Mouse (Mus musculus): Measurements from ENCODE around the gene Smbd1.

Gene Smbd1

GRCm38 (mm10) chr16:32813362-32813761 is 3.1 kb upstream of the Smbd1 start:
- no peak for DNase-seq (ENCODE audit: low read depth, low spot score)

- DNase-seq (ENCODE audit: low read depth, low spot score), result peak; percentile 86
Measured at GRCm38 (mm10) chr16:32812888-32813361, 2.6 kb upstream of the Smbd1 start.

DNA sequence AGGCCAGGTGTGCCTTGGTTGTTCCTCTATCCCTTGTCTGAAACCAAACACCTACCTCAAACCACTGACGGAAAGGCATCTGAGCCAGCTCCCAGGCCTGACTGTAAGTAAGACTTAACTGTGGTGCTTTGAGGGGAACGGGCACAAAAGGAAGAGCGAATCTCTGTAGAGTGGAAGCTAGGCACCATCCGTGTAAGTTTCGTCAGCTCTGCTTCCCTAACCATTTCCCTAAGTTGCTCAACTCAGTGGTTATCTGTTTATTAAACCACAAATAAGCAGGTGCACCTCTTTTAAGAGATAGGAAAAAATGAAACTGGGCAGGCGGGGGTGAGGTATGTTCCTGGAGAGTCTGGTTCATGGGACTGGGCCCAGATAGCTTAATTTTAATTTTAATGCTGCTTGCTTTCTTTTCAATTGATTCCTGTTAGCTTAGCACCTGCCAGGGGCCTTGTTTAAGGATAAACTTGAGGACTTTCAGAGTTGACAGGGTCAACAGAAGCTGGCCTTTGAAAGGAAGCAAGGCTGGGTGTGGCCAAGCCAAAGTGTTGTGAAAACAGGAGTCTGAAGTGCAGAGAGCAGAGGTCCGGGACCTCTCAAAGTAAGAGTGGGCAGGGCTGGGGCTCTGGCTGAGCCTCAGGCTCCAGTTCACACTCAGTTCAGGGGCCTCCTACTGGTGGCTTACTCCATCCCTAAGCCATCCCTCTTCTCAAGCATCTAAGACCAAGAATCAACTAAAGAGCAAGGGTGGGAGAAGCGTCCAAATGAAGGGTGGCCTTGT is 2.7 kb downstream of the Smbd1 start:
- DNase-seq (ENCODE audit: low read depth, low spot score), result no peak

- DNase-seq (ENCODE audit: low read depth, low spot score), result no peak
Measured at GRCm38 (mm10) chr16:32805151-32805550, 5.1 kb downstream of the Smbd1 start.

- peak; percentile 12 for DNase-seq (ENCODE audit: low read depth, low spot score)
Measured at GRCm38 (mm10) chr16:32803901-32804300, 6.4 kb downstream of the Smbd1 start.

DNA sequence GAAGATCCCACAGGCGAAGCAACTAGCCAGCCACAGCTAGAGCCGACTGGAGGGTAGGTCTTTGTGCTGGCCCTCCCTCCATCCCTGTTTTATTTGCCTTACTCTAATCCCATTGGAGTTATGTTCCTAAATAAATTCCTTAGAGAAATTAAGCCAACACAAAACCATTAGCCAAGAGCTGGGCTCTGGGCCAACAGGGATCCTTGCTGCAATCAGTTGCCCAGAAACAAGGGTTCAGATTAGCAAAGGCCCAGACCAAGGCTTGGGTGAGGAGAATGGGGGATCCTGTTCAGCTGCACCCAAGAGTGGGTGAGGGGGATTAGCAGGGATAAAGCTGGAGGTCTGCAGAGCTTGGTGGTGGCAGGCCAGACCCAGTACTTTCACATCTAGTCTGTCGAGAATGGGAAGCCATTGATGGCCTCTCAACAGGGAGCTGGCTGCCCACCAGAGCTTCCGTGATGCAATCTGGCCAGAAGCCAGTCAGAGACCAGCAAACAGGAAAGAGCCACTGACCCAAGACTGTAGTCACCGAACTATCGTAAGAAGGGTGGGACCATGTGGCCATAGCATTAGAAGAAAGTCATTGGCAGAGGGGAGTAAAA is 6.9 kb downstream of the Smbd1 start:
- DNase-seq (ENCODE audit: low read depth, low spot score), result no peak

DNA sequence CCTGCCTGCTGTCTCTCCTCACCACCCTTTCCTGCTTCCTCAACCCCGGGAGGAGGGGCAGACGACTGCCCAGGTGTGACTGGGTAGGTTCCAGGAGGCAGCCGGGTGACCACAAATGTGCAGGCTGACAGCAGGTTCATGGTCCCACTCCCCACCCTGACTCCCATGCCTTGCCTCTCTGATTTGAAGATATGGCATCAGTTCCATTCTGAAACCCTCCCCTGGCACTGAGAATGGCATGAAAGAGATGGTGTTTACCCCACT is 12.9 kb downstream of the Smbd1 start, which contains the start of gene Muc20:
TSS of gene Muc20 (minus strand) at position 10 of the 264 bp plus-strand sequence.
- no peak for DNase-seq (ENCODE audit: low read depth, low spot score)

GRCm38 (mm10) chr16:32796676-32797425 is 13.4 kb downstream of the Smbd1 start:
- DNase-seq (ENCODE audit: low read depth, low spot score), result no peak

GRCm38 (mm10) chr16:32795177-32795576 is 15.1 kb downstream of the Smbd1 start:
- no peak for DNase-seq (ENCODE audit: low read depth, low spot score)

GRCm38 (mm10) chr16:32790056-32790455 is 20.2 kb downstream of the Smbd1 start:
- no peak for DNase-seq (ENCODE audit: low read depth, low spot score)

GRCm38 (mm10) chr16:32784840-32785239 is 25.4 kb downstream of the Smbd1 start:
- DNase-seq (ENCODE audit: low read depth, low spot score), result no peak

DNA sequence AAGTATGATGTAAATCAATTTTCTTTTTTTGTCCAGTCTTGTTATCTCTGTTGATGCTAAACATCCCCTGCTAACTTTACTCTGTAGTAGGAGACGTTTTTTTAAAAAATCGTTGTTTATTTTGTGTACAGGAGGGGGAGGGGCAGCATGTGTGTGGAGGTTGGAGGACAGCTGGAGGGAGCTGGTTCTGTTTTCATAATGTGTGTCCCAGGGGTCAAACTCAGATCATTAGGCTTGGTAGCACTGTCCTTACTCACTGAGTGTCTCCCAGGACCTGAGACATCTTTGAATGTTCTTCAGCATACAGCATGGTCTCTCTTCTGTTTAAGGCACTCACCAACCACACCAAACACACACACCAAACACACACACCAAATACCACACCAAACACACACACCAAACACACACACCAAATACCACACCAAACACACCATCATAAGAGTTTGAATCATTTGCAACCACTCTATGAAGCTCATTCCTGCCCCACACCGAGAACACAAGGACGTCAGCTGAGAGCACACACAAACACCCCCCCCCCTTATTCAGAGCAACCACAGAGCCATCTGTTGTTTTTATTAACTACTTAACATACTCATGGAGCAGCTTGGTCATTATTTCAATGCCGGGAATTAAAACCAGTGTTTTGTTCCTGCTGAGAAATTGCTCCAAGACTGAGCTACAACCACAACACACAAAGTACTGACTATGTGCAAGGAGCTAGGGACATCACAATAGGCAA is 26.8 kb downstream of the Smbd1 start:
- no peak for DNase-seq (ENCODE audit: low read depth, low spot score)

GRCm38 (mm10) chr16:32778956-32779355 is 31.3 kb downstream of the Smbd1 start:
- no peak for DNase-seq (ENCODE audit: low read depth, low spot score)

DNA sequence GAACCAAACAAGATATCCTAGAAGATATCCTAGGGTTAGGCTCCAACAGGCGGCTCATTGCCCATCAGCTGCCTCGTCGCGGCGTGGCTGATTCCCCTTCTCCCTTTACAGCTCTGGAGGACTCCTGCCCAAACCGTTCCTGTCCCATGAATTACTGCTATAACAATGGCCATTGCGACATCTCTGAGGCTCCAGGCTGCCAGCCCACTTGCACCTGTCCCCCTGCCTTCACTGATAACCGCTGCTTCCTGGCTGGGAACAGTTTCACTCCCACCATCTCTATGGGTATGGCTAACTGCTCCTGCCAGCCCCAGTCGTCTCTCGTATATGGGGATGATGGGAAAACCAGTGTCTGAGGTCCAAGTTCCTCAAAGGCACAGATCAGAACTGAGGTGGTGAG is 33.6 kb downstream of the Smbd1 start:
- DNase-seq (ENCODE audit: low read depth, low spot score), result no peak

GRCm38 (mm10) chr16:32766904-32767303 is 43.4 kb downstream of the Smbd1 start:
- no peak for DNase-seq (ENCODE audit: low read depth, low spot score)

DNA sequence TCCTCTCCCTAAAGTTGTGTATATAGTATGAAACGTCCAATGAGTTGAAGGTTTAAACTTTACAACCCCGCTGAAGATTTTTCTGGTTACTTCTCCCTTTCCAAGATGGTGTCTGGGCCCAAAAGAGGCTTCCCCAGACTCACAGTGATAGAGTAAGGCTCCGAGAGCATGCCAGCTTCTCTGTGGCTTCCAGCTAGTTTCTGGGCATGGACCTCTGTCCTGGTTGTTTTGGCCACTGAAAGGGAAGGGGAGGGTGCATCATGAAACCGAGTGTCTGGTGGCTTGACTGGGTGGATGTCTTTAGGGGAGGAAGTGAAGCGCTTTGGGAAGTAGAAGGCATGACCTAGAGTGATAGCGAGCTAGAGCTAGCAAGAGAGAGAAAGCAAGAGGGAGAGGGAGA is 45.3 kb downstream of the Smbd1 start:
- no peak for DNase-seq (ENCODE audit: low read depth, low spot score)

- no peak for DNase-seq (ENCODE audit: low read depth, low spot score)
Measured at GRCm38 (mm10) chr16:32764550-32764949, 45.7 kb downstream of the Smbd1 start.
